Mouse (Mus musculus) 416B (cell line): ENCODE results near the gene Bach1.

Experiments used
- DNase-seq: peaks from one replicate; pipeline ENCODE4 v3.0.0; 2011; ENCODE audit warnings: low read depth

Gene Bach1

GRCm38 (mm10) chr16:87741034-87741715, 42.4 kb downstream of the Bach1 start:
- DNase-seq, result no peak

- DNase-seq, result no peak
Measured at GRCm38 (mm10) chr16:87743661-87744060, 44.9 kb downstream of the Bach1 start.

- DNase-seq, result no peak
Measured at GRCm38 (mm10) chr16:87744338-87744737, 45.6 kb downstream of the Bach1 start.

- no peak for DNase-seq
Measured at GRCm38 (mm10) chr16:87745192-87745945, 46.6 kb downstream of the Bach1 start.

- DNase-seq, result peak; percentile 90
Measured at GRCm38 (mm10) chr16:87746728-87747127, 48.0 kb downstream of the Bach1 start.

GRCm38 (mm10) chr16:87751243-87751642, 52.5 kb downstream of the Bach1 start:
- no peak for DNase-seq

- DNase-seq, result no peak
Measured at GRCm38 (mm10) chr16:87752482-87752881, 53.7 kb downstream of the Bach1 start.

GRCm38 (mm10) chr16:87754858-87755257, 56.1 kb downstream of the Bach1 start:
- DNase-seq, result peak; percentile 85

GRCm38 (mm10) chr16:87755915-87756314, 57.2 kb downstream of the Bach1 start:
- DNase-seq, result no peak

GRCm38 (mm10) chr16:87758016-87758415, 59.3 kb downstream of the Bach1 start:
- no peak for DNase-seq

GRCm38 (mm10) chr16:87764668-87765109, 65.9 kb downstream of the Bach1 start:
- no peak for DNase-seq

- DNase-seq, result no peak
Measured at GRCm38 (mm10) chr16:87765984-87766383, 67.2 kb downstream of the Bach1 start.

GRCm38 (mm10) chr16:87770576-87770975, 71.8 kb downstream of the Bach1 start:
- no peak for DNase-seq

GRCm38 (mm10) chr16:87771926-87772325, 73.2 kb downstream of the Bach1 start:
- DNase-seq, result no peak

- DNase-seq, result peak; percentile 39
Measured at GRCm38 (mm10) chr16:87774398-87774797, 75.7 kb downstream of the Bach1 start.

GRCm38 (mm10) chr16:87777373-87777772, 78.6 kb downstream of the Bach1 start:
- DNase-seq, result peak; percentile 75

GRCm38 (mm10) chr16:87781637-87782036, 82.9 kb downstream of the Bach1 start:
- DNase-seq, result no peak
